Mouse (Mus musculus) forebrain, embryonic 12.5 days (tissue): ENCODE data around the gene Fbxw8. TPM values are rescaled to one million over a fixed set of nuclear protein-coding genes. Genes with fewer than 3 reads are reported as not detected.

Source experiments
- ATAC-seq: fragments of 200-750 bp; cut with Nextera tagmentation; 2 replicates; pipeline ENCODE4 v1.8.0; 2017; ENCODE audit warnings: moderate TSS enrichment; ENCODE audit not compliant: low FRiP score
- H3K27ac ChIP-seq: fragments of 300-500 bp; sonication (generic); 2 replicates; pipeline ENCODE4 v1.5.1; 2016; ENCODE audit warnings: mild to moderate bottlenecking
- H3K27me3 ChIP-seq: fragments of 300-500 bp; sonication (generic); 2 replicates; pipeline ENCODE4 v1.6.1; 2016; ENCODE audit warnings: mild to moderate bottlenecking
- H3K36me3 ChIP-seq: fragments of 300-500 bp; sonication (generic); replicated peaks from 2 replicates; pipeline ENCODE4 v1.6.1; 2016; ENCODE audit warnings: mild to moderate bottlenecking
- H3K4me1 ChIP-seq: fragments of 300-500 bp; sonication (generic); 2 replicates; pipeline ENCODE4 v1.6.1; 2016
- H3K4me2 ChIP-seq: fragments of 300-500 bp; sonication (generic); 2 replicates; pipeline ENCODE4 v1.6.1; 2016; ENCODE audit warnings: mild to moderate bottlenecking, moderate library complexity
- H3K4me3 ChIP-seq: fragments of 300-500 bp; sonication (generic); replicated peaks from 2 replicates; pipeline ENCODE4 v1.5.1; 2016; ENCODE audit warnings: mild to moderate bottlenecking
- H3K9ac ChIP-seq: fragments of 300-500 bp; sonication (generic); 2 replicates; pipeline ENCODE4 v1.6.1; 2016; ENCODE audit warnings: mild to moderate bottlenecking
- H3K9me3 ChIP-seq: fragments of 300-500 bp; sonication (generic); 2 replicates; pipeline ENCODE4 v1.6.1; 2016
- WGBS: fragments of 180-500 bp; shearing (Covaris S2); methylation state at CpG from one replicate; pipeline ENCODE4 v1.1.7; 2016; 5-methylcytosine and 5-hydroxymethylcytosine counted together
- polyA plus RNA-seq: library from polyadenylated mRNA; unstranded; fragments of >200 nt; fragmentation: Nextera tagmentation; extraction: Ambion mirVana; gene quantifications from 2 replicates; pipeline ENCODE4 v1.2.1, GENCODE M21; 2016

The Fbxw8 gene
- polyA plus RNA-seq, 1 experiment from 2014 or later = 41.5 TPM

DNA sequence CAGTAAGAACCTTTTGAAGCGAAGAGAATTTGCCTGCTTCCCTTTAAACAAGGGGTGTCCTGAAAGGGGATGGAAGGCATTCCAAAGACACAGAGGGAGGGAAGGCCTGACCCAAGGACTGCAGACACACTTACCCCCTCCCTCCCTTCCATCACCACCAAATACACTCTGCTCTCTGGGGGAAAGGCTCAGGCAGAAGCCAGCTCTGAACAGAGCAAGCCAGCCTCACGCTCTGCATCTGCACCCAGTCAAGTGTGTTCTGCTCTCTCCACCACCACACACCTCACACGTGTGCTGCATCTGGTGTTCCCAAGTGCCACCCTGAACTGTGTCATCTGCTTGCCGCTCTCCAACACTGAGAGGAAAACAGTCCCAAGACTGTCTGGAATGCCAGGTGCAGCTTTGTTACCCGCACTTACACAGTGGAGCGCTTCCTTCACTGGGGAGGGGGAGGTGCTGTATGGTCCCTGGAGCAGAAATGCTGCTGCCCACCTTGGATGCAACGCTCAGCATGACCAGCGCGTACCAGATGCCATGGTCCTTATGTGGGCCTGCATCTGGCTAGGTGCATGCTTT lies 73.8 kb downstream of the Fbxw8 start:
- peak overlapping the region; percentile 37; the same call in 1 of the 2 replicates for H3K27ac ChIP-seq

DNA sequence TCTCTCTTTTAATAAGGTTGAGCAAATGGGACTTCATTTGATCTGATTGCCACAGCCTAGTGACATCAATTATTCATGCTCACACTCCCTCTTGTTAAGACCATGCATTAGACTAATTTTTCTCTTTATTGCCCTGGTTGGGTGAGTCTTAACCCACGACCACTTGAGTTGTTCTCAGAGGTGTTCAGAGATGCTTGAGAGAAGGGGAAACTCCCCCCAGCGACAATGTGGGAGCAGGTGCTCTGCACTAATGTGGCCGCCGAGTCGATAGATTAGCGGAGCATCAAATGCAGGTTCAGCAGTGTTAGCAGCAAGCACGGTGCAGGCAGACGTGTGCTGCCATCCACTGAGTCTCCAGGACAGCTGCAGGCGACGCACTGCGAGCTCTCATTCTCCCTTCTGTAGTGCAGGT lies 75.4 kb downstream of the Fbxw8 start:
- no peak overlapping the region for H3K4me3 ChIP-seq
- peak; percentile 71 for ATAC-seq
- no peaks in the 10 kb centered on the region for H3K27me3 ChIP-seq
- H3K9me3 ChIP-seq = no peaks in the 10 kb centered on the region
- H3K4me2 ChIP-seq = 0 out of 2 replicates have a peak overlapping the region, but pooled peaks have one; percentile 3
- H3K27ac ChIP-seq = peak overlapping the region; percentile 77
- WGBS = 28% methylated on average over 11 of the region's 11 CpGs
- H3K36me3 ChIP-seq = peaks cover 26% of the 10 kb centered on the region
- no peak overlapping the region for H3K9ac ChIP-seq
- peaks cover 86% of the 10 kb centered on the region for H3K4me1 ChIP-seq

More for the DNA sequence above, 73.8 kb downstream of the Fbxw8 start:
- Histone ChIP-seq H3K9me3 (no peaks in the 10 kb centered on the region), H3K4me1 (peaks cover 88% of the 10 kb centered on the region), H3K4me2 (no peak overlapping the region), H3K9ac (no peak overlapping the region), H3K4me3 (no peak overlapping the region), H3K36me3 (peaks cover 13% of the 10 kb centered on the region; the same call in 1 of the 2 replicates), H3K27me3 (no peaks in the 10 kb centered on the region)
- ATAC-seq = no peak
- 79% methylated on average over 9 of the region's 9 CpGs for WGBS

DNA sequence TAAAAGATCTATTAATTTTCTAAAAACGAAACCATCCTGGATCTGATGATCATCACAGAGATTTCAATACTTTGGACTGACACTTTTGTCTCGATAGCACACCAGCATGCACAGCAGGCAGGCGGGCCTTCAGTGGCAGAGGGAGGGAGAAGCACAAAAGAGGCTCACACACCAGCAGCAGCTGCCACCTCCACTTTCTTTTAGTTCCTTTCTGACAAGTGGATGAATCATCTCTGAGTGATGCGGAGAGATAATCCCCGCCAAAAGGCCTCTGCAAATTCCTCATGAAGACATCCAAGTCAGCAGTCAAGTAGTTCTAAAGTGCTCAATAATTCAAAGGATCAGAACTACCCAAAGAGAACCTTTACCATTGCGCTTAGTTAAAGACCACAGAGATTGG lies 75.9 kb downstream of the Fbxw8 start:
- peaks cover 81% of the 10 kb centered on the region for H3K4me1 ChIP-seq
- H3K9ac ChIP-seq = no peak overlapping the region
- 22% methylated on average over 6 of the region's 6 CpGs for WGBS
- H3K9me3 ChIP-seq = no peaks in the 10 kb centered on the region
- peak overlapping the region; percentile 77 for H3K27ac ChIP-seq
- no peak overlapping the region for H3K4me2 ChIP-seq
- peaks cover 27% of the 10 kb centered on the region for H3K36me3 ChIP-seq
- no peaks in the 10 kb centered on the region for H3K27me3 ChIP-seq
- H3K4me3 ChIP-seq = no peak overlapping the region
- ATAC-seq = no peak

DNA sequence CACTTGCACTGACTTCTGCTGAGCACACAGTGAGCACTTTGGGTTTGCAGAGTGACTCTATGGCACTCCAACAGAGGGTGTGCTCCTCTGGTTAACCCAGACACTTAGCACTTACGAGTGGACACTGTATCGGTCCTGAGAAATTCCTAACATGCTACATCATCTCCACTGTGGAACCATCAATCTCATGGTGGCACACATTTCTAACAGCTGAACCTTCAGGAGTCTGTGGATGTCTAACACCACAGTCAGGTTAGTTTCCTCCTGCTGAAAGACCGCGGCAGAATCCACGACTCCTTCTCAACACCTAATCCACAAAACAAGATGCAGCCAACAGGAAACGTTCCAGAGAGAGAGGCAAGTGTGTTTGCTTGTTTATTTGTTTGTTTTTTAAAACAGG lies 76.7 kb downstream of the Fbxw8 start:
- WGBS = 93% methylated on average over 6 of the region's 6 CpGs
- Histone ChIP-seq H3K4me3 (no peak overlapping the region), H3K4me1 (peaks cover 77% of the 10 kb centered on the region), H3K27me3 (no peaks in the 10 kb centered on the region), H3K27ac (peak overlapping the region; percentile 77), H3K4me2 (no peak overlapping the region), H3K9me3 (no peaks in the 10 kb centered on the region), H3K36me3 (peaks cover 34% of the 10 kb centered on the region), H3K9ac (no peak overlapping the region)
- ATAC-seq = no peak

DNA sequence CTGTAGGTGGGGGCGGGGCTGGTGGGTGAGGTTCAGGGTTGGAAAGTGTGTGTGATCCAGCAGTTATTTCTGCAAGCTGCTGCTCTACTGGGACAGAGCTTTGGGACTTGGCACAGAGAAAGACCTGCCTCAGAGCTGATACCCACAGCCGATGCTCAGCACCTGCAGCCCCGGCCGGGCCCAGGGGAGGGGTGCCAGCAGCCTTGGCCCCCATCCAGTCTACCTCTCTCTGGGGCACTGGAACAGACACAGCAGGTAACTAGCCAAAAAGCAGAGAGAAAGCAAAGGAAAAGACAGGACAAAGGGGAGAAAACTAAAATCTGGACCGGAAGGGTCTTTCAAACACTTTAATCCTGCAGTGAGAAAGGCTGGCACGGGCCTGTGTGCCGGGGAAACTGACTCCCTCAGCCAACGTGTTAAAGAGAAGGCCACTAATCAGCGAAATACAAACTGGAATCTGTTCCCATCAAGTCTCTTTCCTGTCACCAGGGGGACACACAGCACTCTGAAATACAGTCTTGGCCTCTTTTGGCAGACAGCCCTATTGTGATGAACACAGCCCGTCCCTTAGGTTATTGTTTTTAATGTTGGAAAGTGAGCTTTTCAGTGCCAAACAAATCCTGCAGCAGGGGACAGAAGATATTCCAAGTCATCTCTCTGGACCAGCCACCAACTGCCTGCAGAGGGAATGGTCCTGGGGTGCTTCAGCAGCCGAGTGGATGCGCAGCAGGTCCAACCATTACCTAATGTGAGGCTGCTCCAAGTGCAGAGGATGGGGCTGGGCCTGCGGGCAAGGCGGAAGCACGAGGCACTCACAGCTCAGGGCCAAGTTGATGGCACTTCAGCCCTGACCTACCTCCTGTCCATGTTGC lies 78.3 kb downstream of the Fbxw8 start:
- H3K27ac ChIP-seq = peak overlapping the region; percentile 76
- H3K4me1 ChIP-seq = peaks cover 69% of the 10 kb centered on the region
- H3K4me2 ChIP-seq = no peak overlapping the region
- no peak overlapping the region for H3K9ac ChIP-seq
- no peaks in the 10 kb centered on the region for H3K9me3 ChIP-seq
- ATAC-seq = no peak
- no peak overlapping the region for H3K4me3 ChIP-seq
- H3K36me3 ChIP-seq = peaks cover 39% of the 10 kb centered on the region
- WGBS = 79% methylated on average over 15 of the region's 15 CpGs
- H3K27me3 ChIP-seq = no peaks in the 10 kb centered on the region

DNA sequence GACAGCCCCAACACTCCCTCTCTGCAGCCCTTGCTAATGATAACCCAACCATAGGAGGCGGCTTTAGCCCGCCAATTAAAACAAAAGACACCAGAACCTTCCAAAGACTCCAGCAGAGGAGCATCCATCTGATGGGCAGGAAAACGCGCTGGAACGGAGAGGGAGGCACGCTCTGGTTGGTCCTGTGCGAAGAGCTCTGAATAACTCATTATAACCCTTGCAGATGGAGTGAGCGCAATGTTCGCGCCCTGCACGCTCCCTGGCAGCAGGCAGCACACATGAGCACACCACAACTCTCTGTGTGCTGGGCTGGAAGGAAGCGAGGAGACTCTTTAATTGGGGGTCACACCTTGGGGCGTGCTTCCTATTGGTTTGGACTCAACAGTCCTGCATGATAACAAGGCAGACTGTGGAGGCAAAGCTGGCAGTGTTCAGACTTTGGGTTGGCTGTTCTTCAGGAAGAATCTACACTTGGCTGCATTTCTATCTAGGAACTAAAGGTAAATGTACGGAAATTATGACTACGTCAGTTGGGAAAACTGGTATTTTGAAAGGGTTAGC lies 82.0 kb downstream of the Fbxw8 start:
- H3K4me2 ChIP-seq = no peak overlapping the region
- no peak overlapping the region for H3K9ac ChIP-seq
- WGBS = 60% methylated on average over 15 of the region's 15 CpGs
- peak; percentile 55 for ATAC-seq
- peaks cover 33% of the 10 kb centered on the region for H3K4me1 ChIP-seq
- H3K9me3 ChIP-seq = no peaks in the 10 kb centered on the region
- peaks cover 59% of the 10 kb centered on the region for H3K36me3 ChIP-seq
- H3K4me3 ChIP-seq = no peak overlapping the region
- H3K27ac ChIP-seq = peak overlapping the region; percentile 81
- no peaks in the 10 kb centered on the region for H3K27me3 ChIP-seq

DNA sequence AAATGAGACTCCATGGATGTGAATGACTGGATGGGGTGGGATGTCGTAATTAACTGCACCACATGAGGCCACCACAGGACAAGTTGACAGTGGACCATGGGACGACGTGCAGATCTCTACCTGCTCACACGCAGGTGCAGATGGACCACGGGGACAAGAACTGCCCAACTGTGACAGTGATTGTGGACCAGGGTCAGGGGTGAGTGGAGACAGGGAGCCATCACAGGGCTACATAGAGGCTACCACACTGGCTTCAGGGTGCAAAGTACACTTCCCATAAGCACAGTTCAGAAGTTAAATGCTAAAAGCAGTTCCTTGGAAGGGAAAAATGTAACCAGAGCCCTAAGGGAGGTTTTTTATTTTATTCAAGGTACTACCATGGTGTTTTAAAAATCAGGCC lies 83.5 kb downstream of the Fbxw8 start:
- no peak overlapping the region for H3K4me3 ChIP-seq
- no peak overlapping the region for H3K4me2 ChIP-seq
- no peak overlapping the region for H3K27ac ChIP-seq
- no peaks in the 10 kb centered on the region for H3K9me3 ChIP-seq
- no peaks in the 10 kb centered on the region for H3K27me3 ChIP-seq
- no peak for ATAC-seq
- peaks cover 60% of the 10 kb centered on the region for H3K36me3 ChIP-seq
- no peak overlapping the region for H3K9ac ChIP-seq
- H3K4me1 ChIP-seq = peaks cover 23% of the 10 kb centered on the region
- WGBS = 83% methylated on average over 5 of the region's 5 CpGs

DNA sequence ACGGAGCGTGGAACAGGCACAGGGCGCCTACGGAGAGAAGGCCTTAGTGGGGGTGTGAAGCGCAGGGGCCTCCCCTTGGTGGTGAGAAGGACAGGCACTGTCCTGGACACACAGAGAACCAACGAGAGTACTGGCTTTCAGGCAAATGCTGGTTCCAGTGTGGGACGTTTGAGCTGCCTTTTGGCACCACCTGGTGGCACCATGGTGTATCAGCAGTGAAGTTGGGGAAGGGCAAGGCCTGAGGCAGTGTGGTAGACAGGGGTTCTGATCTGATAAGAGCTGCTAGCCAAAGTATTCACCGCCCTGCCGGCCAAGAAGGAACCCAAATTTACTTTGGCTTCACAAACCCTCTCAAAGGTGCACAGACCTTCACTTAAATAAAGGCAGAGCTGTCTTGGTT lies 85.9 kb downstream of the Fbxw8 start:
- Histone ChIP-seq H3K27ac (no peak overlapping the region), H3K4me2 (no peak overlapping the region), H3K9ac (no peak overlapping the region; the same call in 1 of the 2 replicates), H3K4me3 (no peak overlapping the region), H3K9me3 (no peaks in the 10 kb centered on the region), H3K4me1 (peaks cover 31% of the 10 kb centered on the region), H3K27me3 (no peaks in the 10 kb centered on the region), H3K36me3 (peaks cover 51% of the 10 kb centered on the region)
- 48% methylated on average over 9 of the region's 9 CpGs for WGBS
- peak; percentile 18; the same call in 1 of the 2 replicates for ATAC-seq

DNA sequence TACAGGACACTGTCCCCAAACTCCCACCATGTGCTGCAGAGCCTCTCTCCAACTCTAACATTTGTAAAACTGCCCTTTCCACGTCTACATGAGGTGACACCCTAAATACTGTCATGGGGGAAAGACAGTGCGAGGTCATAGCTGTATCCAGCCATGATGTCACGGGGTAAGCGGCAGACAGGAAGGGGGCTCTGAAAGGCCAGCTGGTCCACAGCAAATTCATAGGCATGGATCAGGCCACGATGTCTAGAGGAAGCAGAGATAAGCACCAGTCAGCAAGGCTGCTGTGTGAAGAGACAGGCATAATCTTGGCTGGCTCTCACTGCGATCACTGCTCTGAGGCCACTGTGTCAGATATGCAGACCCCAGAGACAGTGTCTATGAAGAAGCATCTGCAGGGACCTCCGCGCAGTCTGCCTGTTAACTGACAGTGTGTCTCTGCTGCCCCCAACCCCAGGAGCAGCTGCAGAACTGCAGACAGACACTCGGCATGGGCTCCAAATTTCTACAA lies 87.2 kb downstream of the Fbxw8 start:
- H3K4me3 ChIP-seq = no peak overlapping the region
- H3K27me3 ChIP-seq = no peaks in the 10 kb centered on the region
- peaks cover 44% of the 10 kb centered on the region for H3K36me3 ChIP-seq
- H3K27ac ChIP-seq = no peak overlapping the region
- H3K4me1 ChIP-seq = peaks cover 34% of the 10 kb centered on the region
- ATAC-seq = no peak
- no peak overlapping the region for H3K4me2 ChIP-seq
- H3K9me3 ChIP-seq = no peaks in the 10 kb centered on the region
- no peak overlapping the region for H3K9ac ChIP-seq
- WGBS = 95% methylated on average over 9 of the region's 9 CpGs

DNA sequence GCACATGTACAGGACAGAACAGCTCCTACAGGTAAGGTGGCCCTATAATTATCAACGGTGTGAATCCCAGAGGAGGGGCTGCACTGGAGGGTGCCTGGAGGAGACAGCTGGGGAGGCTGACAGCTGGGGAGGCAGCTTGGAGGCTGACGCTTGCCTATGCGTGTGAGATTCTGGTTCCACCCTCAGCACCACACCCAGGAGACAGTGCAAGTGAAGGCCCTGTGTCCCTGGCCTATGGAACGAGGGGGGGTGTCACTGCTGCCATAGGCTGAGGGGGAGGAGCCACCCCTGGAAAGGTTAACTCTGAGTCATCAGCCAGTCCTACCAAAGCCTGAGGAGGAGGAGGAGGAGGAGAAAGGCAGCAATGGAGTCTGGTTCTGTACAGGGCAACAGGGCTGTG lies 87.7 kb downstream of the Fbxw8 start:
- ATAC-seq = no peak
- H3K9ac ChIP-seq = no peak overlapping the region
- no peak overlapping the region for H3K27ac ChIP-seq
- H3K4me2 ChIP-seq = no peak overlapping the region
- no peak overlapping the region for H3K4me3 ChIP-seq
- peaks cover 34% of the 10 kb centered on the region for H3K4me1 ChIP-seq
- H3K36me3 ChIP-seq = peaks cover 40% of the 10 kb centered on the region
- H3K27me3 ChIP-seq = no peaks in the 10 kb centered on the region
- H3K9me3 ChIP-seq = no peaks in the 10 kb centered on the region
- 75% methylated on average over 4 of the region's 4 CpGs for WGBS

DNA sequence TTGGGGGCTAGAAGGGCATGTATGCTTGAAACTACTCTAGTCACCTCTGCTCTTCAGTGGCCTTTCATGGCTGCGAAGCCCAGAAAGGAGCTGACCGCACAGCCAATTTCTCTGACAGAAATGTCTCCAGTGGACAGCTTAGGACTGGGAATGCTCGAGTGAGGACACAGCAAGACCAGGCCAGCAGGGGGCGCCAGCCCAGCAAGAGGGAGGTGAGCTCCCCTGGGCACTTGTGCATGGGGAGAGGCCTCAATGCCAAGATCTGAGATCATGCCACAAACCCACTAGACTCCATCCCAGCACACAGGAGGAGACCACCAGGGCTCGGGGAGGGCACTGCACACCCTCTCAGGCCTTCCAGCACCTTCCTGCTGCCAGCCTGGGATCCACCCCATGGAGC lies 88.4 kb downstream of the Fbxw8 start:
- Histone ChIP-seq H3K27me3 (no peaks in the 10 kb centered on the region), H3K9ac (no peak overlapping the region), H3K36me3 (peaks cover 39% of the 10 kb centered on the region), H3K4me3 (no peak overlapping the region), H3K4me2 (no peak overlapping the region), H3K4me1 (peaks cover 34% of the 10 kb centered on the region), H3K9me3 (no peaks in the 10 kb centered on the region), H3K27ac (no peak overlapping the region)
- ATAC-seq = no peak
- WGBS = 58% methylated on average over 5 of the region's 5 CpGs

DNA sequence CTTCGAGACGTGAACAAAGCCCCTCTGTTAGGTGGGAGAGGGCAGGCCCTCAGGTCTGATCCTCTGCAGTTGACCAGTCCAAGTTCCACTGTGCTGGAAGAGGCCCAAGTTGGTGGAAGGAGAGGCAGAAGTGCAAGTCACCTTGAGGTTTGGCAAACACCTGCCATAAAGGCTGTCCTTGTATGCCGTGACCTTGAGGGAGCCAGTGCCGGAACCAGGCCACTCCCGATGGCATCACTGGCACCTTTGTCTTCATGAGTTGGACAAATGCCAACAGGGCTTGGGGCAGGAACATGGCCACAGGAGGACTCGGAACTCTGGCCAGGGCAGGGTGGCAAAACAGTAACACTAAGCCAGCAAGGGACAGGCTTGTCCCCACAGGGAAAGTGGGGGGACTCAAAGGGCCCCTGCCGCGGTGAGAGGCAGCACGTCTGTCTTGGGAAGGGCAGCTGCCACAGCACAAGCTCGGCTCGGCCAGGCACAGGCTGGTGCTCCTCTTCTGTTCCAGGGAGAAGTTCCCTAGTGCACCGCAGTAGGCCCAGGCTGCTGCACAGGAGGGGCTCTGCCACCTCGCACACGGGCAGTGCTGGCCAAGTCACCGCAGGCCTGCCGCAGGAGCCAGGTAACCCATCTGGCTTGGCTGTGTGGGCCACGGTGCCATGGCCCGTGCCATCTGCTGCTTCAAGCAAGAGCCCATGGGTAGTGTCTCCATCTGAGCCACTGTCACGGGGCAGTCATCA lies 89.6 kb downstream of the Fbxw8 start:
- no peak overlapping the region for H3K4me3 ChIP-seq
- peaks cover 37% of the 10 kb centered on the region for H3K36me3 ChIP-seq
- H3K27ac ChIP-seq = no peak overlapping the region; the same call in 1 of the 2 replicates
- 93% methylated on average over 19 of the region's 19 CpGs for WGBS
- no peak for ATAC-seq
- no peak overlapping the region for H3K4me2 ChIP-seq
- no peaks in the 10 kb centered on the region for H3K9me3 ChIP-seq
- H3K9ac ChIP-seq = no peak overlapping the region
- H3K4me1 ChIP-seq = peaks cover 34% of the 10 kb centered on the region
- no peaks in the 10 kb centered on the region for H3K27me3 ChIP-seq
